Mouse (Mus musculus): ENCODE results near the gene Arhgap1.
A peak's percentile ranks its signal among the peaks of the same experiment; 100 is the strongest.

DNA sequence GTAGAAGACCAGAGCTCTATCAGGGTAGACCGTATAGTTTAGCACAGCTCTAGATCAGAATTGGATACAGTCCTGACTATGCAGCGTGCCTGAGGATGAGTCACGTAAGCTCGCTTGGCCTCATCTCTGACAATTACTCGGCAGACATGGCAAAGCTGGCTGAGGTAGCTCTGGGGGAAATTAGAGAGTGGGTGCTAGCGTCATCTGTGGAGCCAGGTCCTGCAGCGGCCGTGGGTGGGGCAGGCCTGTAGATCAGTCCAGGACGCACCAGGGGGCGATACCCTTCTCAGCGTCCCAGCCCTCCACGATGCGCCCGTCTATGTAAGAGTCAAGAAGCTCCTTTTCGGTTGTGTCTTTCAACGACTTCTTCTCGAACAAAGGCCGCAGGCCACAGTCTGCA, 20.0 kb upstream of the Arhgap1 start:
- TF ChIP-seq CTCF (IDR thresholded peaks at IDR 0.05; ENCODE audit: low read depth, low read length) (peak; percentile 53), EP300 (IDR thresholded peaks at IDR 0.05; ENCODE audit: insufficient read depth, low read depth, low read length) (no peak)

Data from ES-Bruce4 (cell line).